Mouse (Mus musculus): ENCODE measurements around the gene Gm20671.
A peak's percentile ranks its signal among the peaks of the same experiment; 100 is the strongest.
"Not testable (repeated sequence)": the region's sequence is repeated elsewhere in the genome, so short reads cannot be mapped to it uniquely, and the experiment has no call there.

Gm20671 gene

GRCm38 (mm10) chr5:32733892-32734291 lies 93.0 kb downstream of the Gm20671 start:
- DNase-seq (ENCODE audit: low spot score): not testable (repeated sequence)

GRCm38 (mm10) chr5:32728851-32729250 lies 98.1 kb downstream of the Gm20671 start:
- no peak for DNase-seq (ENCODE audit: low spot score)

GRCm38 (mm10) chr5:32728300-32728699 lies 98.6 kb downstream of the Gm20671 start:
- DNase-seq (ENCODE audit: low spot score): no peak

GRCm38 (mm10) chr5:32725397-32725796 lies 101.5 kb downstream of the Gm20671 start:
- DNase-seq (ENCODE audit: low spot score): not testable (repeated sequence)

GRCm38 (mm10) chr5:32723981-32724380 lies 102.9 kb downstream of the Gm20671 start:
- DNase-seq (ENCODE audit: low spot score): no peak

- DNase-seq (ENCODE audit: low spot score): not testable (repeated sequence)
These were observed 104.2 kb downstream of the Gm20671 start for GRCm38 (mm10) chr5:32722711-32723110.

- no peak for DNase-seq (ENCODE audit: low spot score)
These were observed 104.6 kb downstream of the Gm20671 start for GRCm38 (mm10) chr5:32722263-32722662.

- DNase-seq (ENCODE audit: low spot score): no peak
These were observed 105.6 kb downstream of the Gm20671 start for GRCm38 (mm10) chr5:32721316-32721715.

- no peak for DNase-seq (ENCODE audit: low spot score)
These were observed 106.5 kb downstream of the Gm20671 start for GRCm38 (mm10) chr5:32720416-32720815.

GRCm38 (mm10) chr5:32718916-32719315 lies 108.0 kb downstream of the Gm20671 start:
- DNase-seq (ENCODE audit: low spot score): no peak

GRCm38 (mm10) chr5:32717726-32718125 lies 109.2 kb downstream of the Gm20671 start:
- DNase-seq (ENCODE audit: low spot score): no peak

GRCm38 (mm10) chr5:32713703-32714467 lies 113.0 kb downstream of the Gm20671 start:
- DNase-seq (ENCODE audit: low spot score): peak; percentile 87

- no peak for DNase-seq (ENCODE audit: low spot score)
These were observed 113.7 kb downstream of the Gm20671 start for GRCm38 (mm10) chr5:32713042-32713702.

GRCm38 (mm10) chr5:32712221-32713041 lies 114.5 kb downstream of the Gm20671 start:
- no peak for DNase-seq (ENCODE audit: low spot score)

- no peak for DNase-seq (ENCODE audit: low spot score)
These were observed 115.4 kb downstream of the Gm20671 start for GRCm38 (mm10) chr5:32711485-32711884.

- no peak for DNase-seq (ENCODE audit: low spot score)
These were observed 120.6 kb downstream of the Gm20671 start for GRCm38 (mm10) chr5:32706226-32706780.

GRCm38 (mm10) chr5:32697208-32697867 lies 129.6 kb downstream of the Gm20671 start:
- DNase-seq (ENCODE audit: low spot score): no peak

GRCm38 (mm10) chr5:32693411-32693810 lies 133.5 kb downstream of the Gm20671 start:
- no peak for DNase-seq (ENCODE audit: low spot score)

Data from ovary, postnatal 36 days (tissue).